Mouse (Mus musculus) embryonic facial prominence, embryonic 14.5 days (tissue): ENCODE results near the gene Ssc4d. TPM values are rescaled to one million over a fixed set of nuclear protein-coding genes. Genes with fewer than 3 reads are reported as not detected.

Source experiments
- ATAC-seq: fragments of 200-750 bp; cut with Nextera tagmentation; 2 replicates; pipeline ENCODE4 v1.8.0; 2017; ENCODE audit warnings: low read depth, moderate number of reproducible peaks, moderate TSS enrichment
- DNase-seq: peaks from one replicate; pipeline ENCODE4 v3.0.0-alpha.2; 2015; ENCODE audit warnings: low spot score
- H3K27ac ChIP-seq: fragments of 300-500 bp; sonication (generic); replicated peaks from 2 replicates; pipeline ENCODE4 v1.5.1; 2014; ENCODE audit warnings: low read depth, mild to moderate bottlenecking, low read length, moderate library complexity
- H3K27me3 ChIP-seq: fragments of 300-500 bp; sonication (generic); replicated peaks from 2 replicates; pipeline ENCODE4 v1.6.1; 2014; ENCODE audit warnings: low read length; ENCODE audit not compliant: control insufficient read depth, insufficient read depth
- H3K36me3 ChIP-seq: fragments of 300-500 bp; sonication (generic); 2 replicates; pipeline ENCODE4 v1.6.1; 2014; ENCODE audit warnings: low read length, mixed read lengths; ENCODE audit not compliant: control insufficient read depth, insufficient read depth
- H3K4me1 ChIP-seq: fragments of 300-500 bp; sonication (generic); 2 replicates; pipeline ENCODE4 v1.6.1; 2014; ENCODE audit warnings: antibody characterized with exemption, low read length; ENCODE audit not compliant: control insufficient read depth, insufficient read depth
- H3K4me2 ChIP-seq: fragments of 300-500 bp; sonication (generic); 2 replicates; pipeline ENCODE4 v1.6.1; 2014; ENCODE audit warnings: low read depth, mild to moderate bottlenecking, low read length, moderate library complexity, mixed read lengths
- H3K4me3 ChIP-seq: fragments of 300-500 bp; sonication (generic); 2 replicates; pipeline ENCODE4 v1.5.1; 2014; ENCODE audit warnings: low read depth, mild to moderate bottlenecking, low read length
- H3K9ac ChIP-seq: fragments of 300-500 bp; sonication (generic); 2 replicates; pipeline ENCODE4 v1.6.1; 2014; ENCODE audit warnings: low read depth, mild to moderate bottlenecking, low read length, moderate library complexity, mixed read lengths
- H3K9me3 ChIP-seq: fragments of 300-500 bp; sonication (generic); 2 replicates; pipeline ENCODE4 v1.6.1; 2016; ENCODE audit warnings: low read length; ENCODE audit not compliant: control insufficient read depth
- WGBS: fragments of 180-500 bp; shearing (Covaris S2); extraction: QIAGEN DNeasy Blood & Tissue Kit; methylation state at CpG from one replicate; pipeline ENCODE4 v1.1.7; 2014; 5-methylcytosine and 5-hydroxymethylcytosine counted together
- polyA plus RNA-seq: library from polyadenylated mRNA; unstranded; fragments of >200 nt; fragmentation: Nextera tagmentation; extraction: Ambion mirVana; gene quantifications from 2 replicates; pipeline ENCODE4 v1.2.1, GENCODE M21; 2014

Gene Ssc4d
- polyA plus RNA-seq, 1 experiment from 2014 or later: 3.2 TPM

GRCm38 (mm10) chr5:135968781-135969180 is 5.5 kb downstream of the Ssc4d start:
- Histone ChIP-seq H3K36me3 (no peaks in the 10 kb centered on the region), H3K27ac (no peak overlapping the region), H3K4me2 (no peak overlapping the region), H3K27me3 (no peaks in the 10 kb centered on the region), H3K9me3 (no peaks in the 10 kb centered on the region), H3K4me3 (no peak overlapping the region), H3K9ac (no peak overlapping the region), H3K4me1 (no peaks in the 10 kb centered on the region)
- WGBS: 47% methylated on average over 1 of the region's 1 CpGs
- no peak for DNase-seq
- no peak for ATAC-seq

DNA sequence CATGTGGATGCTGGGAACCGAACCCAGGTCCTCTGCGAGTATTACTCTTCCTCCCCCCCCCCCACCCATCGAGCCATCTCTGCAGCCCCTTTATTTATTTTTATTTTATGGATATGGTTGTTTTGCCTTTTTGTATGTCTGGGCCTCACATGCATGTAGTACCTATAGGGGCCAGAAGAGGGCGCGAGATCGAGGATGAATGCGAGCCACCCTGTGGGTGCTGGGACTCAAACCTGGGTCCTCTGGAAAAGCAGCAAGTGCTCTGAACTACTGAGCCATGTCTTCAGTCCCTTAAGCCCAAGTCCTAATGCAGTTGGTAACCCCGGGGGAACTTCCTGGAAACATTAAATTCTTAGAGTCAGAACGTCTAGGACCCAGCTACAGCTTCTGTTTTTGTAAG is 7.5 kb downstream of the Ssc4d start:
- WGBS: 60% methylated on average over 9 of the region's 9 CpGs
- H3K27me3 ChIP-seq: no peaks in the 10 kb centered on the region
- DNase-seq: no peak
- no peak overlapping the region for H3K4me2 ChIP-seq
- H3K36me3 ChIP-seq: no peaks in the 10 kb centered on the region
- H3K4me3 ChIP-seq: no peak overlapping the region
- H3K4me1 ChIP-seq: peaks cover 5% of the 10 kb centered on the region; the same call in 1 of the 2 replicates
- no peaks in the 10 kb centered on the region for H3K9me3 ChIP-seq
- ATAC-seq: no peak
- H3K27ac ChIP-seq: no peak overlapping the region
- H3K9ac ChIP-seq: no peak overlapping the region

DNA sequence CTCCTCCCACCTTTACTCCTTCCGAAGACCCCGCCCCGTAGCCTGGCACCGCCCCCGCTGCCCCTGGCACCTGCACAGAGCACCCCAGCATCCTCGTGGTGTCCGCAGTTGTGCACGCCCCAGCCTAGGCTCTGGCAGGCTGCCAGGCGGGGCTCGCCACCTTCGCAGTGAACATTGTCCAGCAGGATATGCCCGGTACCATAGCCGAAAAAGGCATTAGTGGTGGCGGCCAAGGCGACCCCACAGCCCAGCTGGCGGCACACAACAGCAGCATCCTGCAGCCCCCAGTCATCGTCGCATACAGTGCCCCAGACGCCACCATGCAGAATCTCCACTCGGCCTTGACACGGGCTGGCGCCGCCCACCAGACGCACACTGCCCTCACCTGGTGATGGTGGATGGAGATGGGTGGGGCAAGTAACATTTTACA is 8.8 kb downstream of the Ssc4d start:
- Histone ChIP-seq H3K36me3 (no peaks in the 10 kb centered on the region), H3K9me3 (no peaks in the 10 kb centered on the region), H3K4me1 (peaks cover 11% of the 10 kb centered on the region; the same call in 1 of the 2 replicates), H3K27ac (no peak overlapping the region), H3K27me3 (no peaks in the 10 kb centered on the region), H3K4me2 (peak overlapping the region; percentile 48), H3K9ac (peak overlapping the region; percentile 46), H3K4me3 (peak overlapping the region; percentile 18; the same call in 1 of the 2 replicates)
- ATAC-seq (no peak), DNase-seq (peak; percentile 43)
- WGBS: 5% methylated on average over 21 of the region's 24 CpGs

DNA sequence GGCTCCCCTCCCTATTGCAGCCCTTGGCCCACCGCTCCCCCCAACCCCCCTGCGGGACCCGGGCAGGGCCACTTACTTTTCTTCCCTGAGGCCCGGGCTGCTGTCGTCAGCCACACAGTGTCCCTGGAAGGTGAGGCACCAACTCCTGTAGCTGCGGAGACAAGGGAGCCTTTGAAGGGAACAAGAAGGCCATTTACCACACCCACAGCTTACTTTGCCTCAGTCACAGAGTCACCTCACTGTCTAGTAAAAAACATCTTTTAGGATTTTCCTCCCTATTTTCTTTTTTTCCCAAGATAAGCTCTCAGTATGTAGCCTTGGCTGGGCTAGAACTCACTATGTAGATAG is 11.1 kb downstream of the Ssc4d start:
- no peaks in the 10 kb centered on the region for H3K36me3 ChIP-seq
- DNase-seq: peak; percentile 19
- ATAC-seq: no peak
- peak overlapping the region; percentile 97 for H3K27ac ChIP-seq
- WGBS: 12% methylated on average over 3 of the region's 6 CpGs
- H3K9me3 ChIP-seq: no peaks in the 10 kb centered on the region
- H3K4me1 ChIP-seq: peaks cover 11% of the 10 kb centered on the region
- H3K4me3 ChIP-seq: peak overlapping the region; percentile 73
- H3K4me2 ChIP-seq: peak overlapping the region; percentile 97
- no peaks in the 10 kb centered on the region for H3K27me3 ChIP-seq
- peak overlapping the region; percentile 93 for H3K9ac ChIP-seq

DNA sequence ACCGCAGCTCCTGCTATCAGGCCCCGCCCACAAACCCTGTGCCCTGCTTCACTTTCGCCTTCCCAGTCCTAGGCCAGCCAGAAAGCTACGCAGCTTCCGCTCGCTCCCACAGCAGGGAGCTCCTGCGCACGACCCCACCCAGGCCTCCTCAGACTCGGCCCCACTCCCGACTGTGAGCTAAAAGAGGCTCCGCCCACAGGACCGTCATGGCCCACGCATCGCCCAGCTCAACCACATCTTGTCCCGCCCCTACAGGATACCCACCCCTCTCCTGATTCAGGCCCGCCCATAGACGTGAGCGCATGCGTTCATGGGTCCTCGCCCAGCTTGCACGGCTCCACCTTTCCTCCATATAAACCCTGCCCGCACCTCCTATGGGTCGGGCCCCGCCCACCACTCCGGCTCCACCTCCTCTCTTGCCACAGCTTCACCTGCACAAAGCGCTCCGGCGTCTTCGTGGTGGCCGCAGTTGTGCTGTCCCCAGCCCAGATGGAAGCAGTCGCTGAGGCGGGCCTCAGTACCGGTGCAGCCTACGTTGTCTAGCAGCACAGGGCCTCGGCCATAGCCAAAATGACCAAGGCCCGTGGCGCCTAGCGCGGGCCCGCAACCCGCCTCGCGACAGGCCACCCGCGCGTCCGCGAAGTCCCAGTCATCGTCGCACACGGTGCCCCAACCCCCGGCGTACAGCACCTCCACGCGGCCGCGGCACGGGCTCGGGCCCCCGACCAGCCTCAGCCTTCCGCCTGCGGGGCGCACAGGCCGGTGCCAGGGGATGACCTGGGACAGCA is 11.6 kb downstream of the Ssc4d start:
- H3K36me3 ChIP-seq: no peaks in the 10 kb centered on the region
- WGBS: under 1% methylated on average over 48 of the region's 64 CpGs
- H3K4me2 ChIP-seq: peak overlapping the region; percentile 97
- ATAC-seq (peak; percentile 95), DNase-seq (peak; percentile 100)
- H3K9me3 ChIP-seq: no peaks in the 10 kb centered on the region
- peak overlapping the region; percentile 73 for H3K4me3 ChIP-seq
- H3K27ac ChIP-seq: peak overlapping the region; percentile 97
- H3K9ac ChIP-seq: peak overlapping the region; percentile 93
- H3K27me3 ChIP-seq: no peaks in the 10 kb centered on the region
- H3K4me1 ChIP-seq: peaks cover 15% of the 10 kb centered on the region

DNA sequence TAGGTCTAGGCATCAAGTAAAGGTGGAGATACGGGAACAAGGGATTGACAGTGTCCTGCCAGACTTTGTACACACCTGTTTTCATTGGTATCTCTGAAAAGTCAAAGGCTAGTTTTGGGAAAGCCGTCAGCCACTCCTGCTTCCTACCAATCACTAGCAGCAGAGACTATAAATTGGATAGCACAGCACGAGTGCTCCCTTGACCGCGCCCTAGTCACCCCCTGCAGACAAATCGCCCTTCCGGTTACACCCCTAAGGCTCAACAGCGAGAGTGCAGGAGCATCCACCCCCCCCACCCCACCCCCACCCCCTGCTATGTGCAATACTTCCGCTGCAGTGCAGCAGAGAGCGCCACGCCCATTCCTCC is 12.2 kb downstream of the Ssc4d start:
- Histone ChIP-seq H3K4me2 (peak overlapping the region; percentile 97), H3K9me3 (no peaks in the 10 kb centered on the region), H3K9ac (peak overlapping the region; percentile 58), H3K27ac (peak overlapping the region; percentile 97), H3K27me3 (no peaks in the 10 kb centered on the region), H3K4me3 (peak overlapping the region; percentile 73), H3K4me1 (peaks cover 16% of the 10 kb centered on the region), H3K36me3 (no peaks in the 10 kb centered on the region)
- WGBS: 0% methylated on average over 7 of the region's 11 CpGs
- ATAC-seq (no peak), DNase-seq (no peak)

DNA sequence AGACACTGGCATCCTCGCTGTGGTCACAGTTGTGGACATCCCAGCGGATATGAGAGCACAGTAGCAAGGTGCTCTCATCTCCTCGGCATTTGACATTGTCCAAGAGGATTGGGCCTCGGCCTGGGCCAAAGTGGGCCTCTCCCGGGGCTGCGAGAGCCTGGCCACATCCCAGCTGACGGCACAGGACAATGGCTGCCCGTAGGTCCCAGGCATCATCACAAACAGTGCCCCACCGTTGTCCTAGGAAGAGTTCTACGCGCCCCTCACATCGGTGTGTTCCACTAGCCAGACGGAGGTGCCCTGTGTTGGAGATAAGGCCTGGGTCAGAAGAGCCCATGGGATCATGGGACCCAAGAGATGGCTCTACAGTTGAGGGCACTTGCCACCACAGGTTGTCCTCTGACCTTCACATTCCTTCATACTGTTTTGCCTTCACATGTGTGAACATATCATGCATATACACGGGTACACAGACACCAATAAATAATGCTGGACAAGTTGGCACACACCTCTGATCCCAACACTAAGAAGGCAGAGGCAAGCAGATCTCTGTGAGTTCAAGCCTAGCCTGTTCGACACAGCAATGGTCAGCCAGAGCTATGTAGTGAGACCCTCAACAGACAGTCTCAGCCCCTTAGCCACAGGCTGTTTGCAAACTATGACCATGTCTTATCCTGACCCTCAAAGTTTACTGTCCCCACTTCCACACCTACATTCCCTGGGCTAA is 13.3 kb downstream of the Ssc4d start:
- no peaks in the 10 kb centered on the region for H3K9me3 ChIP-seq
- H3K4me1 ChIP-seq: peaks cover 22% of the 10 kb centered on the region
- ATAC-seq (no peak), DNase-seq (no peak)
- no peaks in the 10 kb centered on the region for H3K36me3 ChIP-seq
- no peak overlapping the region for H3K4me3 ChIP-seq
- peak overlapping the region; percentile 97; the same call in 1 of the 2 replicates for H3K4me2 ChIP-seq
- H3K9ac ChIP-seq: no peak overlapping the region
- 96% methylated on average over 15 of the region's 15 CpGs for WGBS
- peak overlapping the region; percentile 97 for H3K27ac ChIP-seq
- no peaks in the 10 kb centered on the region for H3K27me3 ChIP-seq

GRCm38 (mm10) chr5:135959911-135960310 is 14.4 kb downstream of the Ssc4d start:
- DNase-seq: no peak
- 91% methylated on average over 7 of the region's 7 CpGs for WGBS
- no peak overlapping the region for H3K27ac ChIP-seq
- H3K4me3 ChIP-seq: no peak overlapping the region
- no peaks in the 10 kb centered on the region for H3K27me3 ChIP-seq
- no peaks in the 10 kb centered on the region for H3K36me3 ChIP-seq
- peaks cover 22% of the 10 kb centered on the region for H3K4me1 ChIP-seq
- H3K9me3 ChIP-seq: no peaks in the 10 kb centered on the region
- H3K9ac ChIP-seq: no peak overlapping the region
- ATAC-seq: no peak
- H3K4me2 ChIP-seq: no peak overlapping the region
